In the genomic region with DNA sequence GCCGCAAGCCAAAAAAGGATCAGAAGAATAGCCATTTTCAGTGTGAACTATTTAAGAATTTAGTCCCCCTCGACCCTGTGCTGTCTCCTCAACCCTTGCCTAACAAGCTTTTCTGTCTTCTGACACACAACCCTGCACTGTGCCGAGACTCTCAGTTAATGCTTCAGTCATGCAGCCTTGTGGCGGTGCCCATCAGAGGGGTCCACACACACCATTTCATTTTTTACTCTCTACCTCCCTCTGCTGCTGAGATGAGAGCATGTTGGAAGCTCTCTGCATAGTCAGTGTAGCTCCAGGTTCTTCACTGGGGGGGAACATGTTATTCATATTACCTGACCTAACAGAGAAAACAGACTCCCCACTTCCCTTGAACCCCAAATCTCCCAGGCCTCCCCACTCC, we compare ENCODE assay signal across 8 mouse cellular contexts. TPM values are rescaled to one million over a fixed set of nuclear protein-coding genes. Genes with fewer than 3 reads are reported as not detected.
A peak's percentile ranks its signal among the peaks of the same experiment; 100 is the strongest.
DNase-seq lines count a peak whose midpoint lies in the region; ATAC-seq and TF ChIP-seq lines count a peak whose summit lies in the region.

No protein-coding gene starts in this region.

- no peaks in the 10 kb centered on the region for H3K27me3 ChIP-seq in heart, embryonic 15.5 days
- no peaks in the 10 kb centered on the region for H3K27me3 ChIP-seq in CH12.LX (replicated peaks)
- H3K27me3 ChIP-seq in embryonic facial prominence, embryonic 10.5 days (replicated peaks; ENCODE audit: low read depth, poor library complexity, severe bottlenecking) = peaks cover 33% of the 10 kb centered on the region
- 0 out of 2 replicates have a peak, but pooled peaks cover 2% of the 10 kb centered on the region for H3K27me3 ChIP-seq in liver, postnatal 0 days (ENCODE audit: insufficient read depth, low read length)

- TF ChIP-seq CTCF in CH12.LX (conservative IDR thresholded peaks at IDR 0.05 in 1 of 2, IDR thresholded peaks at IDR 0.05 in 1 of 2; ENCODE audit: low read depth in 2 of 2, low read length in 2 of 2) = peak in 1 of 2 experiments; percentile 74; a peak in 2 of 4 replicates
- TF ChIP-seq CTCF in liver, postnatal 0 days (IDR thresholded peaks at IDR 0.05; ENCODE audit: low read depth) = peak; percentile 57

- TF ChIP-seq EP300 in CH12.LX (IDR thresholded peaks at IDR 0.05; ENCODE audit: low read length) = no peak
- TF ChIP-seq EP300 in liver, postnatal 0 days (IDR thresholded peaks at IDR 0.05; ENCODE audit: low read depth) = no peak

- in situ Hi-C loops in CH12.LX (cut with MboI; ENCODE audit: low pct_ligation_motif_present, low pct_unique_long_range_greater_than_20kb, low sequenced_read_pairs) = no loop called here

- H3K79me2 ChIP-seq in CH12.LX (replicated peaks; ENCODE audit: control insufficient read depth, extremely low read depth, insufficient read depth, poor library complexity, severe bottlenecking) = no peaks in the 10 kb centered on the region

- no peak overlapping the region for H3K4me2 ChIP-seq in heart, embryonic 15.5 days
- H3K4me2 ChIP-seq in CH12.LX (ENCODE audit: insufficient read depth, low read depth, poor library complexity, severe bottlenecking) = no peak overlapping the region; the same call in 1 of the 2 replicates
- H3K4me2 ChIP-seq in liver, postnatal 0 days (ENCODE audit: low read depth, low read length) = no peak overlapping the region

- intact Hi-C loops in heart, postnatal 25 days (cut with DNase I) = loop anchor here (2.0 to 5.0 kb wide), 2 partner anchors 87 to 376 kb away; no protein-coding TSS in a partner anchor

- TF ChIP-seq POLR2A in CH12.LX (IDR thresholded peaks at IDR 0.05; ENCODE audit: low read depth, low read length) = no peak

- no peak overlapping the region for H3K9ac ChIP-seq in heart, embryonic 15.5 days
- H3K9ac ChIP-seq in CH12.LX (ENCODE audit: insufficient read depth, low read depth) = no peak overlapping the region
- H3K9ac ChIP-seq in liver, postnatal 0 days (replicated peaks) = no peak overlapping the region

- H3K4me3 ChIP-seq in heart, embryonic 15.5 days = no peak overlapping the region
- H3K4me3 ChIP-seq in CH12.LX (replicated peaks in 1 of 3; ENCODE audit: low read depth in 2 of 3, low read length in 2 of 3, poor library complexity in 1 of 3) = no peak overlapping the region
- H3K4me3 ChIP-seq in embryonic facial prominence, embryonic 10.5 days = no peak overlapping the region
- no peak overlapping the region for H3K4me3 ChIP-seq in liver, postnatal 0 days (ENCODE audit: low read depth, low read length)

- no peak overlapping the region for H3K27ac ChIP-seq in heart, embryonic 15.5 days
- H3K27ac ChIP-seq in CH12.LX (ENCODE audit: insufficient read depth, low read depth) = no peak overlapping the region
- H3K27ac ChIP-seq in embryonic facial prominence, embryonic 10.5 days (replicated peaks) = no peak overlapping the region
- no peak overlapping the region for H3K27ac ChIP-seq in liver, postnatal 0 days (ENCODE audit: low read depth)

- dilution Hi-C loops in CH12.LX (cut with MboI; ENCODE audit: extremely low pct_ligation_motif_present, extremely low pct_unique_long_range_greater_than_20kb, low sequenced_read_pairs) = no loop called here

- TF ChIP-seq RAD21 in CH12.LX (IDR thresholded peaks at IDR 0.05; ENCODE audit: low read depth, low read length) = peak; percentile 55

- H3K9me3 ChIP-seq in heart, embryonic 15.5 days (replicated peaks) = no peaks in the 10 kb centered on the region
- no peaks in the 10 kb centered on the region for H3K9me3 ChIP-seq in CH12.LX (replicated peaks; ENCODE audit: low read length)
- no peaks in the 10 kb centered on the region for H3K9me3 ChIP-seq in embryonic facial prominence, embryonic 10.5 days
- H3K9me3 ChIP-seq in liver, postnatal 0 days (ENCODE audit: low read length) = no peaks in the 10 kb centered on the region

- whole genome bisulfite sequencing in heart, embryonic 15.5 days = 56% methylated on average over 4 of the region's 4 CpGs
- 69% methylated on average over 4 of the region's 4 CpGs for WGBS in embryonic facial prominence, embryonic 10.5 days
- 51% methylated on average over 4 of the region's 4 CpGs for WGBS in liver, postnatal 0 days (ENCODE audit: insufficient replicate concordance)

- ATAC-seq in heart, embryonic 15.5 days (replicated peaks; ENCODE audit: insufficient number of reproducible peaks, insufficient read depth, low FRiP score, low read depth) = 0 out of 2 replicates have a peak, but pooled peaks have one; percentile 40
- ATAC-seq in liver, postnatal 0 days = 0 out of 2 replicates have a peak, but pooled peaks have one; percentile 18

- no peak for DNase-seq in heart, postnatal 25 days (ENCODE audit: low spot score)
- DNase-seq in CH12.LX (ENCODE audit: extremely low read depth) = no peak
- peak; percentile 38 for DNase-seq in embryonic facial prominence, embryonic 10.5 days (ENCODE audit: low spot score)
- DNase-seq in liver, postnatal 0 days = no peak
- DNase-seq in Muller cell, postnatal 12 days (ENCODE audit: inconsistent ontology term) = no peak
- no peak for DNase-seq in right cerebral cortex, postnatal 25 days
- no peak for DNase-seq in adrenal gland, adult 8-10 months

- no peaks in the 10 kb centered on the region for H3K36me3 ChIP-seq in heart, embryonic 15.5 days
- H3K36me3 ChIP-seq in CH12.LX (replicated peaks in 1 of 2; ENCODE audit: control insufficient read depth in 1 of 2, insufficient read depth in 1 of 2, low read length in 1 of 2) = no peaks in the 10 kb centered on the region
- H3K36me3 ChIP-seq in embryonic facial prominence, embryonic 10.5 days (replicated peaks) = no peaks in the 10 kb centered on the region; the same call in 1 of the 2 replicates
- no peaks in the 10 kb centered on the region for H3K36me3 ChIP-seq in liver, postnatal 0 days (replicated peaks; ENCODE audit: insufficient read depth, low read length)

- H3K4me1 ChIP-seq in heart, embryonic 15.5 days (replicated peaks) = peaks cover 15% of the 10 kb centered on the region
- peaks cover 0 to 20% of the 10 kb centered on the region in 2 experiments; a peak in 3 of 4 replicates for H3K4me1 ChIP-seq in CH12.LX (ENCODE audit: control insufficient read depth in 1 of 2, insufficient read depth in 2 of 2)
- H3K4me1 ChIP-seq in embryonic facial prominence, embryonic 10.5 days = peaks cover 33% of the 10 kb centered on the region
- peaks cover 10% of the 10 kb centered on the region for H3K4me1 ChIP-seq in liver, postnatal 0 days (ENCODE audit: insufficient read depth)

TF ChIP-seq in CH12.LX, 34 proteins besides CTCF, POLR2A, EP300 and RAD21:
- TF ChIP-seq SMC3 (IDR thresholded peaks at IDR 0.05; ENCODE audit: low read depth, low read length) = peak; percentile 80
- no peak for TF ChIP-seq RCOR1 (conservative IDR thresholded peaks at IDR 0.05; ENCODE audit: low read depth, low read length)
- TF ChIP-seq ZC3H11A (IDR thresholded peaks at IDR 0.05; ENCODE audit: low read depth, low read length) = 0 out of 2 replicates have a peak, but pooled peaks have one; percentile 14

RNA-seq across cellular contexts. Expression of a gene that starts 27.8 kb away (rescaled TPM):
- polyA plus RNA-seq in heart, embryonic 15.5 days (2015; fragmentation: Nextera tagmentation; extraction: Ambion mirVana) = 20.8 and 25.2 TPM in 2 replicates
- 10 to 100 TPM; 27.6 to 31.7 TPM for total RNA-seq in heart, postnatal 25 days (2021)
- 2.4 and 5.9 TPM in 2 replicates for total RNA-seq in CH12.LX (2012; rRNA removed)
- 2.4 and 3.3 TPM in 2 replicates for total RNA-seq in CH12.LX (2014; rRNA removed)
- polyA plus RNA-seq in CH12.LX (2012; ENCODE audit: insufficient read length, low read depth) = 7.3 and 10.3 TPM in 2 replicates
- 10.8 and 12.6 TPM in 2 replicates for polyA plus RNA-seq in embryonic facial prominence, embryonic 10.5 days (2016; fragmentation: Nextera tagmentation; extraction: Ambion mirVana)
- 8.3 and 9.8 TPM in 2 replicates for polyA plus RNA-seq in liver, postnatal 0 days (2015; fragmentation: Nextera tagmentation; extraction: Ambion mirVana)
- 10 to 100 TPM; 16.8 to 28.0 (median 24.5) TPM for total RNA-seq in adrenal gland, adult 8-10 months (2022)
